Mouse (Mus musculus) monocyte, adult 5-6 weeks (primary cell): ENCODE measurements at regions not wholly inside any gene's neighbourhood (a gene's known extent, or its start where the extent isn't known, plus 50 kb on each side); places are given as distances from the start of the nearest gene placed in this dataset.

Experiments
- ATAC-seq: fragments of 153-309, 156-312 bp; replicated peaks from 2 replicates; pipeline ENCODE4 v1.8.0; 2017; ENCODE audit warnings: mild to moderate bottlenecking; ENCODE audit not compliant: low TSS enrichment, insufficient number of reproducible peaks, severe bottlenecking, poor library complexity, low FRiP score

GRCm38 (mm10) chr12:118474732-118475131 lies 173.5 kb upstream of the Sp4 start:
- ATAC-seq: no peak

DNA sequence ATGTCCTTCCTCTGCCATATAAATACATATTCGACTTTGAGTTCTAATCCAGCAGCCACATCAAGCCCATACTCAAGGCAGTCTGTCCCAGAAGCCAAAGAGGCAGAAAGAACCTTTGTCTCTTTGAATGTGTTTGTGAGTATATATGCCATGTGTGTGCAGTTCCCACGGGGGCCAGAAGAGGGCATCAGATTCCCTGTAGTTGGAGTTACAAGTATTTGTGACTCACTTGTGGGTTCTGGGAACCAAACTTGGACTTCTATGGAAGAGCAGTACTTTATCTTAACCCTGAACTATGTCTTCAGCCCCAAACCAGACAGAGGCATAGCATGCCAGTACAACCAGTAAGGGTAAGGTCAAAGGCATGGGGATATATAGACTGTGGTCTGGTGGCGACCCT lies 165.6 kb upstream of the Sp4 start:
- ATAC-seq: no peak

- no peak for ATAC-seq
Measured at GRCm38 (mm10) chr12:118457493-118458408, 156.5 kb upstream of the Sp4 start.

- ATAC-seq: no peak
Measured at GRCm38 (mm10) chr12:118455609-118456008, 154.4 kb upstream of the Sp4 start.

DNA sequence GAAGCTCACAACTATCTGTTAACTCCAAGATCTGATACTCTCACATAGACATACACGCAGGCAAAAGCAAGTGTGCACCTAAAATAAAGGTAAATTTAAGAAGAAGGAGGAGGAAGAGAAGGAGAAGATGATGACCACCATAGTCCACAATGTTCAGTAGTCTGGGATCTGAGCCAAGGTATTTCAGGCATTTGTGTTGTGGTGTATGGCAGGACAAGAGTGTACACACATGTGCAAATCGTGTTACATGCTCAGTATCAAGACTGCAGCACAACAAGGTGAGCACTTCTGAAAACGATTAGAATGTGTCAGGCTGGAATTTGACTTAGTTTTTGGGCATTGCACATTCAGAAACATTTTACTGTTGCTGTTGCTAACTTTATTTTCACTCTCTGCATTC lies 138.4 kb upstream of the Sp4 start:
- ATAC-seq: no peak

DNA sequence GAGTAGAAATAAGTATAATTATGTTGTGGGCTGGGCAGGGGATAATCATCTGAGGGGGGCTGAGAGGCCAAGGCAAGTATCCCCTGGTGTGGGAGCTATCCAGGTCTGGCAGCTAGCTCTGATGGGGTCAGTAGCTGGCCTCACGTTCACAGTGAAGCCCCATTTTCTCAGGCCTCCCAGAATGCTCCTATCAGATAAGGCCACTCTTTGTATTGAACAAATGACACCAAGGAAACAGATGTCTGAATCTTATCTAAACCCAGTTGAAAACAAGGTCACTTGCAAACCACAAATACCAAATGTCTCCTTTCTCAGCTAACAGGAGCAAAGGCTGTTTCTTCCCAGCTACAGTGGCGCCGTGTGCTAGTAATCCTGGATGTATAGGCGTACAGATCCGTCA lies 137.6 kb upstream of the Sp4 start:
- ATAC-seq: no peak

DNA sequence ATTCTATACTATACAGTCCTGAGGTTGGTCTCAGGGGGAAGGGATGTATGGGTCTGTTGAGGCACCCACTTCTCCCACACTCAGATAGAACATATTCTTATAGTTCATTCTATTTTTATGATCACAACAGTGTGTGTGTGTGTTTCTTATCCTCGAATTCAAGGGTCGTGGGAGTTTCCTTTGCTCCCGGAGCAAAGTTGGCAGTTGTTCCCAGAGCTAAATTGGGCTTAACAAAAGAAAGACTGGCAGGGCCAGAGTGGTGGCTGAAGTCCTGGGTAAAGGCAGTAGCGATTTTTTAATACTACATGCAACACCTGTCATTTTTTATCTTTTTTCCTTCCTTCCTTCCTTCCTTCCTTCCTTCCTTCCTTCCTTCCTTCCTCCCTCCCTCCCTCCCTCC lies 131.5 kb upstream of the Sp4 start:
- ATAC-seq: no peak

- no peak for ATAC-seq
Measured at GRCm38 (mm10) chr12:118428384-118428783, 127.1 kb upstream of the Sp4 start.

- ATAC-seq: no peak
Measured at GRCm38 (mm10) chr12:118415956-118416355, 114.7 kb upstream of the Sp4 start.

DNA sequence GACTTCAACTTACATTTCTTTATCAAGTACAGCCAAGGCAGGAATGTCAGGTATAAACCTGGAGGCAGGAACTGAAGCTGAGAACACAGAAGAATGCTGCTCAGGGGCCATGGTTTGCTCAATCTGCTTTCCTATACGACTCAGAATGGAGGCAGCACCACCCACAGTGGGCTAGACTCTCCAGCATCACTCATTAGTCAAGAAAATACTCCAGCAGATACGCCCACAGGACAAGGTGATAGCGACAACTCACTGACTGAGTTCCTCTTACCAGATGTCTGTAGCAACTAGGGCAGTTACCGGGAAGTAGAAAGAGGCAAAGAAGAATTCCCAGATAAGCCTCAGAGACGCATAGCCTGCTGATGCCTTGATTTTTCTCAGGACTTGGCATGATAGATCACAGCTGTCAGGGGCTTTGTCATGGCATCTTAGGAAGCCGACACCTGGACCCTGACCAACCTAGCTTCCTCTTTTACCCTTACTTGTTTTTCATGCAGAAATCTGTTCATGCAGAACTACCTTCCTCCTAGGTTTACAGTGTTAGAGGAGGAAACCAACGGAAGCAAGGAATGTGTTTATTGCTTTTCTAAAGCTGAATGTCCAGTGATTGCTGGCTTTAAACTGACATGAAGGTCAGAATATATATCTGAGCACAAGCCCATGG lies 110.7 kb upstream of the Sp4 start:
- ATAC-seq: no peak

DNA sequence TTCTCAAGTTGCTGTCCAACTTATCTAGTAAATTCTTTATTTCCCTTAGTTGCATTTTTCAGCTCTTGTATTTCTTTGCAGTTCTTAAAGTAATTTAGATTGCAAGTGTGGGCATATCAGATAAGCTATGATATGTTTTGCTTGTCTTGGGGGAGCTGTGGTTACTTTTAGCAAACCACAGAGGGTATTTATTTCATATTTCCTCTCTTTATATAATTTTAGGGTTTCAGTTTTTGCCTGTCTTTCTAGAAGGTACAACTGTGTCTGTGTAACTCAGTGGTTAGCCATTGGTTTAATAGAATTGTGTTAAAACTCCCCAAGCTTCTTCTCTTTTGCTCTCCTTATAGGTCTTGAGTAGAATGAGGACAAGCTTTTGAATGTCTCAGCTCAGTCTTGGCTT lies 109.7 kb upstream of the Sp4 start:
- ATAC-seq: no peak

- no peak for ATAC-seq
Measured at GRCm38 (mm10) chr12:118405135-118405534, 103.9 kb upstream of the Sp4 start.

DNA sequence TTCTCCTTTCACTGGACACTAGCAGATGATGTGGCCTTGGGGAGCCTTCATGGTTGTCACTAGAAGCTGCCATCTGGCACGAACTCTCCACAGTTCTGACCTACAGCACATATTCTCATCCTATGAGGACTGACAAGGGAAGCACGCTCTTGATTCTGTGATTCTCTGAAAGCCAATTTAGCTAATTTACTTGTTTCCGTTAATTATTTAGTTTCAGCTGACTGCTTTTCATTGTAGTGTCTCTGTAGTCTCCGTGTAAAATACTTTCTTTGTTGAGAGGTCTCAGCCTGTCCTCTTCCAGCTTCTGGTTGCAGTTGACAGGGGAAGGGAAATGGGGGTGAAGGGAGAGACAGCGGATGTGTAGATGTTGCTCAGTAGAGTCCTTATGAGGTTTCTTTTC lies 102.9 kb upstream of the Sp4 start:
- no peak for ATAC-seq

DNA sequence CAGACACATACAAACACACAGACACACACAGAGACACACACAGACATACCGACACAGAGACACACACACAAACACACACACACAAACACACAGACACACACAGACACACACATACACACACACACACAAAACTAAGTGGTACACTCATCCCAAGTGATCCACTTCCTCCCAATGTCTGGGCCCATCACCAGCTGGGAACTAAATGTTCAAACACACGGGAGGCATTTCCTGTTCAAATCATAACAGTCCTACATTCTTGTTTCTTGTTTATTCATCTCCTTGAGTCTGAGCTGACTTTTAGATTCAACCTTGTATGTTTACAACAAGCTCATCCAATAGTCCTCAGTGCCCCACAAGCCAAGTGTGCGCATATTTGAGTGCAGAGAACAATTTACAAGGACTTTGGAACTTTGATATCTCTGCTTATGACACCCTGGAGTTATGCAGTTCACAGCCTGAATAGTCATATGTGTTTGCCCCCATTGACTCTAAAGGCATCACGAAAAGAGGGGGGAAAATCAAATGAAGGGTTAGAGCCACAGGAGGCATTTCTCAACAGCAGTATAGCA lies 102.4 kb upstream of the Sp4 start:
- ATAC-seq: no peak

DNA sequence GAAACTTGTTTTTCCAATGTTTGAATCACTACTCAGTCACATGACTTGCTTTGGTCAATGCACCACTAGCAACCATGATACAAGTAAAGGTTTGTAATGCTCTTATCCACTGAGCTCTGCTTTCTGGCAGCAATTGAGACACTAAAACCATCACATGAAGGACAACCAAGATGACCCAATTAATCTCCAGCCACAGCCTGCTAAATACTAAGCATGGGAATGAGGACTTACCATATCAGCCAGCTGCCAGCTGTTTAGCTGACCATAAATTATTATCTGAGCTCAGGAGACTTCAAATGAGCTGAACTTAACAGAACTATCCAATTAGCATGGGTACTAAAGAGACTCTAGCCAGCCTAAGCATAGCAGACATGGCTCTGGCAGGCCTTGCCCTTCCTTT lies 100.1 kb upstream of the Sp4 start:
- no peak for ATAC-seq

DNA sequence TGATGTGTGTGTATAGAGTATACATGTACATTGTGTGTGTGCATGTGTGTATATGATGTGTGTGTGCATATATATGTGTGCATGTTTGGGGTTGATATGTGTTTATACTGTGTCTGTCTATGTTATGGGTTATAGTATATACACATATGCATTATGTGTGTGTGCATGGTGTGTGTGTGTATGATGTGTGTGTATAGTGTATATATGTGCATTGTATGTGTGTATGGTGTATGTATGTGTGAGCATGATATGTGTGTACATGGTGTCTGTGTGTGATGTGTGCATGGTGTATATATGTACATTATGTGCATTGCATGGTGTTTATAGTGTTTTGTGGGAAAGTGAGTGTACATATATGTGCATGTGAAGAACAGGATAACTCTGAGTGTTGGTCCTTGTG lies 90.4 kb upstream of the Sp4 start:
- no peak for ATAC-seq

DNA sequence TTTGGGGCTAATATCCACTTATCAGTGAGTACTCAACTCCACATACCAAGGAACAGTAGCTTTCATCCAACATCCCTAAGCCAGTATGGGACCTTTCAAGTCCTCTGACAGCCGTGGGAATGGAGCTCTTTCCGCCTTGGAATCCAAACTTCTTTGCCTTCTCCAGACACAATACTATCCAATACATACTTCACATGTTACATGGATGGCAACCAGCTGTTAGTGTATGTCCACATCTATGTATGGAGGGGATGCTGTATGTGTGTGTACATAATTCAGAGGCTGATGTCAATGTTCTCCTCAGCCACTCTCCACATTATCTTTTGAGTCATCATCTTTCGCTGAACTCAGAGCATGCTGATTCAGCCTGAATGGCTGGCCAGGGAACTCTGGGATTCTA lies 79.8 kb upstream of the Sp4 start:
- no peak for ATAC-seq

- ATAC-seq: no peak
Measured at GRCm38 (mm10) chr12:118377898-118378297, 76.7 kb upstream of the Sp4 start.

DNA sequence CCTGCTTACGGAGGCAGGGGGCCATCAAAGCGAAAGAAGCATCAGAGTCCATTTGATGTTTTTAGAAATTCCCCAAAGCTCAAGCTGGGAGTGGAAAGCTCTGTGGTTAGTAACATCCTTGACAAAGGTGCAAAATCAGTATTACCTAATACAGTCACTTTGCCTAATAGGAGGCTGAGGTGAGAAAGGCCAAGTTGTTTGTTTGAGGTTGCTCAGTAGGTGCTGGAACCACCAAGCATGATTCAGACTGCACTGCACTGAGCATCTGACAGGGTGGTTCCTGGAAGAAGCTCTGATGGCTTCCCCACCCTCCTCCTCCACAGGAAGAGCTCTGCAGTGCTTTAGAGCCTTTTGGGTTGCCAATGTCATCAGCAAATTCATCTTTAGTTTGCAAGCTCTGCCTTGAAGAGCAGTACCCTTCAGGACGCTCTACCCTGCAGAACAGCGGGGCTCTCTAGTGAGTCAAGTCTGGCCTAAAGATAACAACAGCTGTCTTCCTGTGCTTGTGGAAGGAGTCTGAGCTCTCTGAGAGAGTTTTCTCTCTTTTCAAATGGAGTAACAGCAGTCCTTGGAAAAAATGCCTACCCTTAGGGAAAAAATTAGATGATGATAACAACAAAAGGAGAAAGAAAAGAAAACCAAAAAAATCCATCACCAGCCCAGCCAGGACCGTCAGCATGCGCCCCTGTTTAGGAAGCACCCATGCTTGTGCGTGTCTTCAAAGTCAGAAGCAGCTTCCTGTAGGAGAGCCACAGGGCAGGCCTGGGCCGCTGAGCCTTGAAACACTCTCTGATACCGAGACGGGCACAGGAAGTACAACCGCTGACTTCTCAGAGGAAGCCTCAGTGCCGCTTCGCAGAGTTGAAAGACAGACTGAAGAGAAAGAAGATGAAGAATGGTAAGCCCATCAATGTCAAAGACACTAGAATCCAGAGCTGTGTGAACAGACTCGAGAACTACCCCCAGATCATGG lies 75.6 kb upstream of the Sp4 start:
- peak; percentile 64; the same call in 1 of the 2 replicates for ATAC-seq
